Mouse (Mus musculus) urinary bladder, postnatal 4 days (tissue): ENCODE measurements around the gene Fchsd2.

ENCODE experiments used
- DNase-seq, 2 experiments: peaks; one replicate each; pipeline ENCODE4 v3.0.0; 2021 to 2022; ENCODE audit warnings: low spot score in 2 of 2

Fchsd2 gene

DNA sequence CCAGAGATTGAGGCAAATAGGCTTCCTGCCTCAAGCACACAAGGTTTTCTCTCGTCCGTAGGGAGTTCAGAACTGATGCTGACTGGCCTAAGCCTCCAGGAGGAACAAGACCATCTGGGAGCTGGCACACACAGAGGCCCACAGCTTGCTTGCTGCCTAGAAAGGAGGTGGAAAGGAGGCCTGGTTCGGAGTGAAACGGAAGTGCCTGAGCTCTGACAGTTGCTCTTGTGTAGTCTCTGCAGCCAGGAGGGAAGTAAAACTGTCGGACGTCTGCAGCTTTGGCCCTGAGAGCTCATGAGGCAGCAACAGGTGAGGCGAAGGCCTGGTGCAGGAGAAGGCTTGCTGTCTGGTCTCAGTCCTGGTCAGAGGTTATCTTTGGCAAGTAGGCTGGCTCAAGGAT, at the start of gene Fchsd2:
TSS of gene Fchsd2 (plus strand) at position 246 of the 400 bp plus-strand sequence.
- DNase-seq, result no peak

DNA sequence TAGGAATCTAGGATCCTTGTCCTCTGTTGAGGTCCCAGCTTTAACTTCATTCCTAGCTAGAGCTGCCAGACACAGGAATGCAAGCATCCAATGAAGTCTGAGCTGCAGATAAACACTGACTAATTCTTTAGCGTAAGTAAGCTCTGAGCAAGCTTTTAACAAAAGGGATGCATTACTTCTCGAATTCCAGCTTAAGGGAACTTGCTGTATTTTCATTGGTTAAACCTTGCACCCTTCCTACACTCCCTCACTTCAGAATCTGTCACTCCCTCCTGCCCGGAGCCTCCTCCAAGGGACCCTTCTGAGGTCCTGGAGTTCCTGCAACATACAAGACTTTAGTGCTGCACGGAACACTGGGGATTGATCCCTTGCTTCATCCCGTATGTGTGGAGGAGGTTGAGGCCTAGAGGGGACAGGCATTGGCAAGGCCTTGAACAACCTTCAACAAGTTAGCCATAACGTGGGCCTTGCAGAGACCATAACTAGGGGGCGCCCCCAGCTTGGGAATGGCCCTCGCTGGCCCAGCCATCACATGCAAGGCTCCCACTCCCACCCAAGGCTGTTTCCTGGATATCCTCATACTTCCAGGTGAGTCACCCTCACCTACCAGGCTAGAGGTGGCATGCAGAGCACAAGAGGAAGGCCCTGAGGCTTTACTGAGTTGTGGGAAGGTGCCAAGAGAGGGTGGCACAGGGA, 48.7 kb upstream of the Fchsd2 start:
- DNase-seq, result no peak

GRCm38 (mm10) chr7:101048247-101048646, 44.4 kb upstream of the Fchsd2 start:
- DNase-seq, result no peak

DNA sequence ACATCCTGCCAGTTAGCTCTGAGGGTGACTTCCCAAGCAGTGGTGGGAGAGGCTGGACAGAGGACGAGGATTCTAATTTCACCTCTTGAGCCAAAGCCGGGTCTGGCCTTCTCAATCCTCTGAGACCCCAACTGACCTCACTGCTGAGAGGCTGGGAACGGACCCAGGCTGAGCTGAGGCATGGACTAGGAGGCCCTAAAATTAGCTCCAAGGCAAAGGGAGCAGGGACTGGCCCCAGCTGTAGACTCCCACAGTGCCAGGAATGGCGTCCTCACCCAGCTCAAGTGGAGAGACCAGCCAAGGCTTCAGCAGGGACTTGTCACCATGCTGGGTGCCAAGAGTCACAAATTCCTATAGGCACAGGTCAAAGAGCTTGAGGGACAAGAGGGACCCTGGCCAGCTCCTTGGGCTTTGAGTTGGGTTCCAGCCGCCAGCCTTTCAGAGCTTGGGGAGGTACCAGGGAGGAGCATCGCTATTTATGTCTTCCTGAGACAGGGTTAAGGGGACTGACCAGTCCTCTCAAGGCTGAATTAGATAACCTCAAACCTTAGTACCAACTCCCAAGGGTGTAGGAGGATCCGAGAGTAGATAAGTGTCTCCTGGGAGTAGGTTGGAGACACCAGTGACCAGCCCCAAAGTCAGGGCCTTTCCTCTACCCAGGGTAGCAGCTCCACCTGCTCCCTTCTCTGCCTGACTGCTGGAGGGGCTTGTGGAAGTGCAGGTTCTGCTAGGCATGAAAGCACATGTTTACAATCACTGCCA, 43.2 kb upstream of the Fchsd2 start:
- DNase-seq, result peak in 1 of 2 experiments; percentile 51

DNA sequence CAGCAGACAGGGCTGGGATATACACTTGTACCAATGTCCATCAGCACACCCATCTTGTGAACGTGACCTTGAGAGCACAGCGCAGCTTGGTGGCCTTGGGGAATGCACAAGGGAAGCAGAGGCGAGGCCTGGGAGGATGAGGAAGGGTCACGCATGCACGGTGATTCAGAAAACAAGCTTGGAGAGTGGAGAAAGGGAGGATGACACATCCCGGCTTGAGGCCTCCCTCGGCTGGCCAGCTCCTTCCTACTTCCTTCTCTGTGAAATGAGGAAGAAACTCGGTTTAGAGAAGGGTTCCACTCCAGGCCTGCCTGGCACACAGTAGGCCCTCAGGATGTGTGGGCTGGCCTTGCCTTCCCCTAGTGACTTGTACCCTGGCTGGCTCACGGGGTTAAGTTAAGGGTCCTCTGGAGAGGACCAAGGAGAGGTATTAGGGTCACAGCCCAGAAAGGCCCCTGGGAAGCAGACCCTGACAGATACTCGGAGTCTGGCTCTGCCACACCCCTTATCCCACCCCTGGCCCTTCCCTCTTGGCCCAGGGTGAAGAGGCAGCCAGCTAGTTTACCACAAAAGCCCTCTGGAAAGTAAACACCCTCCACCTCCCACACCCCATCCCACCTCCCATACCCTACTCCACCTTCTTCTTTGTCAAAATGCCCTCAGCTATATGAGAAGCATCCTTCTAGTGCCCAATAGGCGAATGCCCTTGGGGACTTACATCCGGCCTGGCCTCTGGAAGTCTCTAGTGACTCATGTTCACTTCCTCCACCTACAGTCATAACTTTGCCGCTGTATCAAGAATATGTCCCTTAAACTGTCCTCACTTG, 41.7 kb upstream of the Fchsd2 start:
- DNase-seq, result no peak

- peak in 1 of 2 experiments; percentile 38 for DNase-seq
Measured at GRCm38 (mm10) chr7:101051551-101052221, 41.0 kb upstream of the Fchsd2 start.

- no peak for DNase-seq
Measured at GRCm38 (mm10) chr7:101053136-101053535, 39.5 kb upstream of the Fchsd2 start.

GRCm38 (mm10) chr7:101057309-101057708, 35.4 kb upstream of the Fchsd2 start:
- DNase-seq, result no peak

DNA sequence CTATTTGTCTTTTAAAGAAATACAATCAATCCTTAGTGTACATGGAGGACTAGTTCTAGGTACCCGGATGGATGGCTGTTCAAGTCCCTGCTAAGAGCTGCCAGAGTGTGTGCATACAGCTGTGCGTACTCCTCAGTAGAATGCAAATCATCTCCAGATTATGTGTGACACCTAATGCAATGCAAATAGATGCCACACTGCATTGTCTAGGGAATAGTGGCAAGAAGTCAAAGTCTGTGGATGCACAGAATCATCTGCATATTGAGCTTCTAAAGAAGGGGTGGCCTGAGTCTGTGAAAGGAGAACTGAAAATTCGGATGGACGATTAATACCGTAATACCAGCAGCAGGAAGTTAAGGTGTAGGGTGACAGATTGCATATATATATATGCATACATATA, 33.5 kb upstream of the Fchsd2 start:
- DNase-seq, result no peak

- no peak for DNase-seq
Measured at GRCm38 (mm10) chr7:101060476-101060875, 32.2 kb upstream of the Fchsd2 start.

DNA sequence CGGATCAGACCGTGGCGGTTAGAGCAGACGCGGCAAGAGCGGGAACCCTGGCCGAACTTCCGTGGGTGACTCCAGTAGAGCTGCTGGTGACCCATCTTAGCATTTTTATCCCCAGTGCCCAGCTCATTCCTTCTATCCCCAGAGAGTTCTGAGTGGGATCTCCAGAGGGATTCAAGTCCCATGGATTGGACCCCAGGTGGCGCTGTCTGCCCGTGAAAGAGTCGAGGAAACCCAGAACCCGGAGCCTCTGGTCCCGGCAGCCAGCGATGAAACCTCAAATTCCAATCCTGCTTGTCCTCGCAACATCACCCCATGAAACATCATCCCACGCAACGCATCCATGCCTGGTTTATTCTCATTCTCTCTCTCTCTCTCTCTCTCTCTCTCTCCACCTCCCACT, 31.3 kb upstream of the Fchsd2 start:
- peak; percentile 76 to 87 for DNase-seq

GRCm38 (mm10) chr7:101062246-101062645, 30.4 kb upstream of the Fchsd2 start:
- DNase-seq, result peak in 1 of 2 experiments; percentile 31

DNA sequence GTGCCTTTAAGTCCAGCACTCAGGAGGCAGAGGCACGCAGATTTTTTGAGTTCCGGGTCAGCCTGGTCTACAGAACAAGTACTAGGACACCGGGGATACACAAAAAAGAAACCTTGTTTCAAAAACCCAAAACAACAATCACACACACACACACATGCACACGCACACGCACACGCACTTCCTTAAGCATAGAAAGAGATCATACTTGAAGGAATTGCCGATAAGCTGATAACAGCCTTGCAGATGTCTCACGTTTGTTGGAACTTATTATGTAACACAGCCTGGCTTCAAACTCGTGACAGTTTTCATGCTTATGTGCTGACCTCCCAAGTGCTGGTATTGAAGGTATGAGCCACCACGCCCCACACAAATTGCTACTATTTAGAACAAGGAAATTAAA, 29.1 kb upstream of the Fchsd2 start:
- DNase-seq, result no peak

GRCm38 (mm10) chr7:101064697-101065688, 27.7 kb upstream of the Fchsd2 start:
- DNase-seq, result no peak

- DNase-seq, result no peak
Measured at GRCm38 (mm10) chr7:101066009-101066408, 26.7 kb upstream of the Fchsd2 start.

GRCm38 (mm10) chr7:101066650-101067346, 25.9 kb upstream of the Fchsd2 start:
- no peak for DNase-seq

- no peak for DNase-seq
Measured at GRCm38 (mm10) chr7:101067521-101067920, 25.1 kb upstream of the Fchsd2 start.

- DNase-seq, result no peak
Measured at GRCm38 (mm10) chr7:101069271-101069670, 23.4 kb upstream of the Fchsd2 start.

DNA sequence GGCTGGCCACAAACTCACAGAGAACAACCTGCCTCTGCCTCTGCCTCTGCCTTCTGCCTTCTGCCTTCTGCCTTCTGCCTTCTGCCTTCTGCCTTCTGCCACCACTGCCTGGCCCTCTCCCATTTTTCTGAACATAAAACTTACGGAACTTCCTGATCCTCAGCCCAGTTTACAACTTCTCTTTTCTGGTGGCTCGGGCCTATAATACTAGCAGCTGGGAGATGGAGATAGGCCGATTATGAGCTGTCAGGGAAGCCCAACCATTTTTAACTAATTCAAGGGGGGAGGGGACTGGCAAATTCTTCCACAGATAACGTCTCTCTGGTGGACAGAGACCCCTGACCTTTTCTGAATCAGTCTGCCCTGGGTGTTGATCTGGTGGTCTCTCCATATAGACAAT, 22.3 kb upstream of the Fchsd2 start:
- DNase-seq, result no peak

GRCm38 (mm10) chr7:101071020-101071419, 21.6 kb upstream of the Fchsd2 start:
- DNase-seq, result no peak
